ENCODE assay signal across 11 mouse cellular contexts in the genomic region with DNA sequence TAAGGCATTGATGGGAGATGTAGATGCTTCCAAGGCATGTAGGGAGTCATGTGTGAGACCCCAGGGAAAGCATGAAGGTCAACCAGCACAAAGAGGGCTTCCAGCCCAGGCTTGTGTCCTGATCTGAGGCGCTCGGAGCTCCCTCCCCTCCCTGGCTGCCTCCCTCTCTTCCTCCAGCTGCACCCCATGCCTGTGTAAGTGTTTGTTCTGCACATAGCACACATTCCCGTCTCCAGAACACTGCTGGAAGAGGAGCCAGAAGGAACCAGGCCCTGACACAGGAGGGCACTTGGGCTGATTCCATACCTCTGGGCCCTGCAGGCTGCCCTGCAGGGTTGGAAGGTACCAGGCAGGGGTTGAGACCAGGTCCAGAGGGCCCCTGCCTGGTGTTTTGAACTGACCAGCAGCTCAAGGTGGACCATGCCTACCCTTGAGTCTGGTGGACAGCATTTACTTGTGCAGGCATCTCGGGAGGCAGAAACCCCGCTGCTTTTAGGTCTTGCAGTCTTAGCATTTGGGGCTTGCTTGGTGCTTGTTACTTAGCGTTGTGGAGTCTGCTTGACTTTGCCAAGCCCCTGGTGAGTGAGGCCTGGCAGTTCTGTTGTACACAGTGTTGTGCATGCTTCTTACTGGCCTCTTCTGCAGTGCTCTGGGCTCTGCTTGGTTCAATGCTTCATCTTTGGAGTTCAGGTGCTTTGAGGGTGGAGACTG. TPM values are rescaled to one million over a fixed set of nuclear protein-coding genes. Genes with fewer than 3 reads are reported as not detected.
DNase-seq lines count a peak whose midpoint lies in the region; ATAC-seq lines count a peak whose summit lies in the region.
"Had no signal": no experiment of that assay in that cellular context is flagged by ENCODE, and none has a peak within 500 bp of the region (broad histone marks: within the 10 kb centered on the region; RNA-seq: fewer than 3 reads in every experiment).

No protein-coding gene starts in this region.

- no peaks in the 10 kb centered on the region for H3K36me3 ChIP-seq in kidney, embryonic 14.5 days (ENCODE audit: control insufficient read depth, insufficient read depth, low read length)
- no peaks in the 10 kb centered on the region for H3K36me3 ChIP-seq in hindbrain, embryonic 16.5 days (ENCODE audit: control insufficient read depth, insufficient read depth, low read length)
- no peaks in the 10 kb centered on the region for H3K36me3 ChIP-seq in neural tube, embryonic 15.5 days
- H3K36me3 ChIP-seq: G1E had no signal

- peak; percentile 48; the same call in 1 of the 2 replicates for ATAC-seq in kidney, embryonic 14.5 days (ENCODE audit: low FRiP score, low TSS enrichment)
- ATAC-seq in hindbrain, embryonic 16.5 days = 0 out of 2 replicates have a peak, but pooled peaks have one; percentile 9
- ATAC-seq in neural tube, embryonic 15.5 days (ENCODE audit: low FRiP score) = no peak

- H3K9me3 ChIP-seq in kidney, embryonic 14.5 days (ENCODE audit: control insufficient read depth, low read length) = no peaks in the 10 kb centered on the region
- H3K9me3 ChIP-seq in hindbrain, embryonic 16.5 days (ENCODE audit: control insufficient read depth, low read length) = no peaks in the 10 kb centered on the region
- H3K9me3 ChIP-seq in neural tube, embryonic 15.5 days (replicated peaks) = no peaks in the 10 kb centered on the region
- H3K9me3 ChIP-seq: G1E had no signal

- no peak overlapping the region for H3K9ac ChIP-seq in kidney, embryonic 14.5 days (ENCODE audit: low read depth, low read length)
- no peak overlapping the region for H3K9ac ChIP-seq in hindbrain, embryonic 16.5 days (ENCODE audit: low read depth, low read length)
- H3K9ac ChIP-seq in neural tube, embryonic 15.5 days (replicated peaks) = no peak overlapping the region

- no peak overlapping the region for H3K4me2 ChIP-seq in kidney, embryonic 14.5 days (replicated peaks; ENCODE audit: low read depth, low read length)
- no peak overlapping the region for H3K4me2 ChIP-seq in hindbrain, embryonic 16.5 days (ENCODE audit: low read length)
- no peak overlapping the region for H3K4me2 ChIP-seq in neural tube, embryonic 15.5 days

- H3K4me3 ChIP-seq in kidney, embryonic 14.5 days (ENCODE audit: low read length) = no peak overlapping the region
- H3K4me3 ChIP-seq in hindbrain, embryonic 16.5 days (ENCODE audit: low read length) = no peak overlapping the region
- no peak overlapping the region for H3K4me3 ChIP-seq in neural tube, embryonic 15.5 days (replicated peaks)

- peak overlapping the region; percentile 37; the same call in 1 of the 2 replicates for H3K27ac ChIP-seq in kidney, embryonic 14.5 days (ENCODE audit: low read depth, low read length)
- no peak overlapping the region for H3K27ac ChIP-seq in hindbrain, embryonic 16.5 days (ENCODE audit: low read depth, low read length)
- peak overlapping the region; percentile 54; the same call in 1 of the 2 replicates for H3K27ac ChIP-seq in neural tube, embryonic 15.5 days (replicated peaks)

- H3K27me3 ChIP-seq in kidney, embryonic 14.5 days (ENCODE audit: control insufficient read depth, insufficient read depth, low read length) = no peaks in the 10 kb centered on the region
- no peaks in the 10 kb centered on the region for H3K27me3 ChIP-seq in hindbrain, embryonic 16.5 days (replicated peaks; ENCODE audit: control insufficient read depth, insufficient read depth, low read length)
- no peaks in the 10 kb centered on the region for H3K27me3 ChIP-seq in neural tube, embryonic 15.5 days (replicated peaks)

- peaks cover 7% of the 10 kb centered on the region; the same call in 1 of the 2 replicates for H3K4me1 ChIP-seq in kidney, embryonic 14.5 days (ENCODE audit: control insufficient read depth, insufficient read depth, low read length)
- H3K4me1 ChIP-seq in hindbrain, embryonic 16.5 days (ENCODE audit: control insufficient read depth, insufficient read depth, low read depth, low read length) = peaks cover 4% of the 10 kb centered on the region
- peaks cover 15% of the 10 kb centered on the region for H3K4me1 ChIP-seq in neural tube, embryonic 15.5 days

- WGBS in kidney, embryonic 14.5 days = 77% methylated on average over 6 of the region's 6 CpGs
- 58% methylated on average over 6 of the region's 6 CpGs for WGBS in hindbrain, embryonic 16.5 days
- WGBS in neural tube, embryonic 15.5 days = 69% methylated on average over 6 of the region's 6 CpGs

- DNase-seq in kidney, adult 9 months = no peak
- DNase-seq in kidney, postnatal 14 days = peak; percentile 56
- no peak for DNase-seq in layer of hippocampus, postnatal 10 days (ENCODE audit: low spot score in 2 of 2)
- DNase-seq in layer of hippocampus, adult 18-20 months (ENCODE audit: low spot score in 2 of 2) = no peak
- DNase-seq: gastrocnemius, postnatal 25 days; thymus, postnatal 14 days had no signal

RNA-seq across cellular contexts. Expression of a gene that starts 45.2 kb away (rescaled TPM):
- polyA plus RNA-seq in kidney, embryonic 14.5 days (2014; fragmentation: Nextera tagmentation; extraction: Ambion mirVana) = 0.34 and 0.42 TPM in 2 replicates
- 7.0 and 7.2 TPM in 2 replicates for polyA plus RNA-seq in hindbrain, embryonic 16.5 days (2015; fragmentation: Nextera tagmentation; extraction: Ambion mirVana)
- 5.1 and 6.1 TPM in 2 replicates for polyA plus RNA-seq in neural tube, embryonic 15.5 days (2015; fragmentation: Nextera tagmentation; extraction: Ambion mirVana)
- total RNA-seq in layer of hippocampus, postnatal 10 days (2021) = 10 to 100 TPM; 68.7 to 73.4 TPM
- total RNA-seq in layer of hippocampus, adult 18-20 months (2021) = 10 to 100 TPM; 78.7 to 83.5 TPM
- total RNA-seq: megakaryocyte progenitor cell, adult 5-6 weeks had no signal
- polyA plus RNA-seq: G1E had no signal
